Mouse (Mus musculus) right cerebral cortex, postnatal 14 days (tissue): ENCODE measurements around the gene Plekhb2.

Experiments used
- DNase-seq: peaks from one replicate; pipeline ENCODE4 v3.0.0; 2022

Plekhb2 gene

DNA sequence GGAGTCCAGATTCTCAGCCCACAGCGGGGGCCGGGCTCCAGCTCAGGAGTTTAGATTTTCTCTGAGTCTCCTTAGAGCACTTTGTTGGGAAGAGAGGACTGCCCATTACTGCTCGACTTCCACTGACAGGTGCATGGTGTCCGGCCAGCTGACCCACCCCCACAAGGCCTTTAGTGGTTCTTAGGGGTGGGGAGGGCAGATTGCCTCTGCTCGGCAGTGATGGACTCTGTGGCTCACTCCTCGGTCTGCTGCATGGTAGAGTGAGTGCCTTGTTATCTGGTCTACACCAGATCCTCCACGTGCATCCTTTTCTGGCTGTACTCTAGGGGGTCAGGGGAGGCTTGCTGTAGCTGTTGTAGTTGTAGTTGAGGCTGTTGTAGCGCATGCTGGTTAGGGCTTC lies 18.6 kb downstream of the Plekhb2 start:
- DNase-seq, result no peak

DNA sequence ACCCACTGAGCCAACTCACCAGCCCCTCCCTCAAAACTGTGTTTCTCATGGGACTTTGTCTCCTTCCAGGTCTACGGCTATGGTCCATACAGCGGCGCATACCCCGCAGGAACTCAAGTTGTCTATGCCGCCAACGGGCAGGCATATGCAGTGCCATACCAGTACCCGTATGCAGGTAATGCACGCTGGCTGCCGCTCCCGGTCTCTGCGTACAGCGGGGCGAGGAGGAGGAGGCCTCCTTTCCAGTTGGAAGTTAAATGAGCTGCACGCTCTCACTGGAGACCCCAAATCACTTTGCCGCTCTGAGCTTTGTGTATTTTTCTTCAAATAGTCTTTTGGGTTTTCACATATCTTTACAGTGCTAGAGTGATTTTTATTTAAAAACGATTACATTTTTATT lies 19.5 kb downstream of the Plekhb2 start:
- no peak for DNase-seq

DNA sequence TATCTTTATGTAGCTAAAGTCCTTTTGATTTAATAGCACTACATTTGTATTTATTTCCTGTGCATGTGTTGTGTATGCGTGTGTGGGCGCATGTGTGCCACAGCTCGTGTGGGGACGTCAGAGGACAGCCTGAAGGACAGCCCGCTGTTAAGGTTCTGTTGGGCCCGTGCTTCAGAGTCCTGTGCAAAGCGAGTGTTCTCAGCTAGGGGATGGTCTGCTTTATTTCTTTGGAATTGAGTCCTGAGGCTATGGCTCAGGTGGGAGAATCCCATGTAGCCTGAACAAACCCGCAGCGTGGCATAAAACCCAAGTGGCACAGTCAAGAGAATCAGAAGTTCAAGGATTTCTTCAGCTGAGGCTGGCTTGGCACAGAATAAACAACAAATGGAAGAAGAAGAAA lies 21.4 kb downstream of the Plekhb2 start:
- no peak for DNase-seq

DNA sequence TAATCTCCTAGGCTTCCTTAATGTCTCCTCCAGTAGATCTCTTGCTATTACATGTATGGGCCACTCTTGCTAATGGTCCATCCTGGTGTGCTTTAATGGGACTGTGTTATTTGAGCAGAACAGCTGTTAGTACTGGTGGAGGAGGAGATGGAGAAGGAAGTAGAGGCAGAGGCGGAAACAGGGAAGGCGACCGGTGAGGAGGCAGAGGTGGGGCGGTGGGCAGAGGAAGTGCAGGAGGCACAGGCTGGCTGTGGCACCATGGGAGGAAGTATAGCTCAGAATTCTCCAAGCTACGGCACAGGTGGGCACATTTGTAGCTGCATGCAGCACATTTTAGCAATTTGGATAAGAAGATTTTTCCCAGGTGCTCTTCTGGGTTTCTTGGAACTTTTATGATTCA lies 23.8 kb downstream of the Plekhb2 start:
- DNase-seq, result no peak

DNA sequence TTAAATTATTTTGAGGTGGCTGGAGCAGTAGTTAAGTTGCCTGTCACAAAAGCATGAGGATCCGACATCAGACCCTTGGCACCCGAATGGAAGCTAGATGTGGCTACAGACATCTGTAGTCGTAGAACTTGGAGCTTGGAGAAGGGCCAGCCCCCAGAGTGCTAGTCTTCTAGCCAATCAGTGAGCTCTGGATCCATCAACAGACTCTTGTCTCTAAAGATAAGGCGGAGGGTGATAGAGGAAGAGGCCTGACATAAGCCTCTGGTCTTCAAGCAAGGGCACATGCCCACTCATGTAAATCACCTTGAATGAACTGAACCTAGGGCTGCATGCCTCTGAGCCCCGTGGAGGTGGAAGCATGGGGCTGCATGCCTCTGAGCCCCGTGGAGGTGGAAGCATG lies 29.8 kb downstream of the Plekhb2 start:
- DNase-seq, result no peak

DNA sequence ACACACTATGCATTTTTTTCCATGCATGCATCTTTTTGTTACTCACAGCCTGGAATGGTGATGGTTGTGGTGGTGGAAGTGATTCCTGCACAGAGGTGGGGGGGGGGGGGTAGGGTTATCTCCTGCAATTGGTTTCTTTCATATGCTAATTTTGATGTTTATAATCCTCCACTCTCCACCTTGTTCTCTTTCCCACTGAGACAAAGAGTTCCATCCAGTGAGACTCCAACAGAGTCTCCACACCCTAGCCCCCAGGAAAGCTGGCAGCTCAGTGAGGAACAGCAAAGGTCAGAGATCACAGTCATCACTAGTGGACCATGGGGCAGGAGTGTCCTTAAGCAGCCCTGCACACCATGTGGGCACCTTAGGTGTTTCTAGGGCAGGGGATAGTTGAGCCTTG lies 34.0 kb downstream of the Plekhb2 start:
- no peak for DNase-seq

DNA sequence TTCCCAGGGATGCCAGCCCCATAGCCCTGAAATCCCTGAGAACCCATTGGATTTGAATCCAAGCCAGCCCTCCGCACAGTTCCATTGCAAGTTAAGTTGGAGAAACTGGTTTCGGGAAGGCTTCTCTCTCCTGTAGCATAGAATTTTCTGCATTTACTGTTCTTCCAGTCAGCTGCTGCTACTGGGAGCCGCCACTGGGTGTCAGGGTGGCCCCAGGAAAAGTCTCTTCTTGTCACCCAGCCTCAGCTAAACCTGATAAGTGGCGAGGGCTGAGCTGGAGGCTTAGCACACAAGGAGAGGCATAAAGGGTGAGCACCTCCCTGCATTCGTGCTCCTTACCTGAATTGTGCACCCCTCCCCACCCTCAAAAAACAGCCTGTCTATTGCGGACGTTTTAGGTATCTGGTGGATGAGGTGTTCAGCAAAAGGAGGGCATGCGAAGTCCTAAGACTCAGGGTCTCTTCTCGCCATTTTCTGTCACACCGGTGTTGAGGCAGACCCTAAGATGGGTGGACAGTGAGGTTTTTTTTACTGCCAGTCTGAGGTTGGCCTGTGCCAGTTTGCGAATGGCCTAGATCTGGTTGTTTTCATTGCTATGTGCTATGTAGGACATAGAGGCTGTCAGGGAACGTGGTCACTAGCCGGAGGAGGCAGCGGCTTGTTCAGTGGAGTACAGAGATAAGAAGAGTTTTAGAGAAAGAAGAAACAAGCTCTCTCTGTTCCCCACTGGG lies 41.9 kb downstream of the Plekhb2 start:
- peak; percentile 62 for DNase-seq

DNA sequence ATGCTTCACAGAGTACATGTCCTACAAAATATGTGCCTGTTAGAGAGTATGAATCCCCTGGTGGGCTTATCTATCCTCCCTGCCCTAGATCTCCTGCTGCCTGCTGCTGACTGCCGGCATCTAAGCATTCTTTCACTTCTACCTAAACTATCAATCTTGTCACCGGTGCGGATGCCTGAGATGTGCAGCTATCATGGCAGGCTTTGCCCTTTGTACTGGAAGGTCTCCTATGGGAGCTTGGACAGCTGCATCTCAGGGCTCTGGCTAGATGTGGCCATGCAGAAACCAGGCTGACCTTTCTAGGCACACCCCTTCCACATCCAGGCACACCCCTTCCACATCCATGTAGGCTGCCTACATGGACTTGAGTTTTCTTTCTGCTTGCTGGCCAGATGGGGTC lies 42.7 kb downstream of the Plekhb2 start:
- DNase-seq, result no peak

DNA sequence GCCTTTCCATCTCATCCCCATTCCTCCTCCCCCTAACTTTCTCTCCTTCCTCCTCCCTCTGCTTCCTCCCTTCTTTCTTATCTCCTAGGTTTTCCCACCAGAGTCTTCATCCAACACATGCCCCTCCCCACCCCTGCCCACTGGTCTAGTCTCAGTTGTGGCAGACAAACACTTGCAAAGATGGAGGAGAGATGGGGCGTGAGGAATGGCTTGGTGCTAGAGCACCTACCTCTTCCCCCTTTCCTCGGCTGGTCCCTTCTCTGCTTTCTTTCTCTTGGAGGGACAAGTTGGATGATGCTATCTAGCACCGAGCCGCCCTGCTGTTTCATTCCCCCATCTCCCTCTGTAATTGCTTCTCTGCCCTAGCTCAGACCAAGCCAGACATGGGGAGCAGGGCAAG lies 43.6 kb downstream of the Plekhb2 start:
- no peak for DNase-seq

DNA sequence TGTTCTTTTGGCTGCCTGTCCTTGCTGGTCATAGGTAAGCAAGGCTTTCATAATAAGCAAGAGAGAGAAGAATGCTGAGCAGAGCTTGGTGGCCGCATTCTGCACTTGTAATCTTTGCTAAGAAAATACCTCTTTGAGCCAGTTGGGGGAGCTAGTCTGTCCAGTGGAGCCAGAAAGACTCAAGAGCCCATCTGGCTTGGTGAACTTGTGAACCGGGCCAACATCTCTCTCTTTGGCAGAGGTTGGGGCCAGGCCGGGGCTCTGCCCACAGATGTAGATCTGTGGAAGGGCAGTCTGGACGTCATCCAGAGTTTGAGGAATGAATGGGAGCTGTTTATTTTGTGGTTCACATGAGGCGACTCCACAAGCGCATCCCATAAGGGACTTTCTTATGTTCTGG lies 44.1 kb downstream of the Plekhb2 start:
- DNase-seq, result no peak

DNA sequence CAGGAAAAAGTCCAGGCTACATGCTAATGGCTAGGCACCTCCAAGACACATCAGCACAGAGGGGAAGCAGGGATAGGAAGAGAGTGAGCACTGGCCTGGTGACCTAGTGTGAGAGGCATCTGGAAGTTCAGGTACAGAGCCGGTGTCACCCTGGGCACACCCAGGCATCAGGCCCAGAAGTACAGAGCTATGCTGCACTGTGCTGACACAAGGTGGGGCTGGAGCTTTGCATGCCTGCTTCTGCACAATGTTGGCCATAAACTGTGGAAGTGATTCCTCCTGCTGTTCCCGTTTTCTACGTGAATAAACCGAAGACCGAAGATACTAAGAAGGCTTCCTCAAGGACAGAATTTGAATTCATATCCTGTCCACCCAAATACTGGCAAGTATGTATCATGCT lies 46.3 kb downstream of the Plekhb2 start:
- DNase-seq, result no peak

DNA sequence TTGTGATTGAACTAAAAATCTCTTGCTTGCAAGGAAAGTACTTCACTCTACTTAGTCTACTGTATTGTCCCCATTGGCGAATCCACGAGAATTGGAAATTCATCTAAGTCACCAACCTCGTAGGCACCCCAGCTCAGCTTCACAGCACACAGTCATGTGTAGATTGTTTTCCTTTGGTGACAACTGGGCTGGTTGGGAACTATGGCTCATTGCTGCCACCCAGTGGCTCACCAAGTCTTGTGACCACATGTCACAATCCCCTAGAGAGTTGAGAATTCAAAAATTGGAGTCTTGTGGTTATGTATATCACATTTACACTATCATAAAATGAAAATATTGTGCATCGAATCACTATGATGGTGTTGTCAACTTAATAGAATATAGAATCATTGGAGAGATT lies 47.1 kb downstream of the Plekhb2 start:
- peak; percentile 72 for DNase-seq

DNA sequence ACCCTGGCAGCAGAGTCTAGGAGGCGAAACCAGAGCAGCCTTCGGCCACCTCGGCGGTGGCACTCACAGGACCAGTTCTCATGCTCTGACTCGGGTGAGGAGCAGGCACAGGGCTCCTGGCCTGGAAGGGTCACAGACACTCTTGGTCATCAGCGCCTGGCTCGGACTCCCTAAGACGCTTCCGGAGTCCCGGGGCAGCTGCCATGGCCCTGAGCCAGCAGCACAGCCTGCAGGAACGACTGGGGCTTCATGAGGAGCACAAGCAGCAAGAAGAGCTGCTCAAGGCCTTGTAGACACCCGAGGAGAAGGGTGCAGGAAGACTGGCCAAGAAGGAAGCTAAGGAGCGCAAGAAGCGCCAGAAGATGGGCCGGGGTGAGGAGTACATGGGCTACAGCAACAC lies 78.9 kb downstream of the Plekhb2 start:
- no peak for DNase-seq
